Mouse (Mus musculus) telencephalon, adult 2 months (tissue): ENCODE measurements around the gene Ttyh2.

Experiments
- DNase-seq: peaks from one replicate; pipeline ENCODE4 v3.0.0-alpha.2; 2011; ENCODE audit warnings: low read depth, low spot score

The Ttyh2 gene

GRCm38 (mm10) chr11:114681054-114681453, 5.8 kb downstream of the Ttyh2 start:
- no peak for DNase-seq

GRCm38 (mm10) chr11:114682321-114682900, 7.2 kb downstream of the Ttyh2 start:
- no peak for DNase-seq

GRCm38 (mm10) chr11:114683029-114683721, 7.9 kb downstream of the Ttyh2 start:
- no peak for DNase-seq

- DNase-seq: no peak
Observed at GRCm38 (mm10) chr11:114683722-114684621, 8.7 kb downstream of the Ttyh2 start.

GRCm38 (mm10) chr11:114684627-114685373, 9.6 kb downstream of the Ttyh2 start:
- DNase-seq: no peak

GRCm38 (mm10) chr11:114685526-114686040, 10.4 kb downstream of the Ttyh2 start:
- no peak for DNase-seq

- DNase-seq: no peak
Observed at GRCm38 (mm10) chr11:114686221-114686959, 11.2 kb downstream of the Ttyh2 start.

- no peak for DNase-seq
Observed at GRCm38 (mm10) chr11:114687574-114688188, 12.4 kb downstream of the Ttyh2 start.

- DNase-seq: no peak
Observed at GRCm38 (mm10) chr11:114688729-114689128, 13.5 kb downstream of the Ttyh2 start.

GRCm38 (mm10) chr11:114690192-114690591, 15.0 kb downstream of the Ttyh2 start:
- DNase-seq: no peak

- DNase-seq: no peak
Observed at GRCm38 (mm10) chr11:114691454-114692182, 16.4 kb downstream of the Ttyh2 start.

GRCm38 (mm10) chr11:114692601-114693000, 17.4 kb downstream of the Ttyh2 start:
- no peak for DNase-seq

GRCm38 (mm10) chr11:114693456-114693855, 18.2 kb downstream of the Ttyh2 start:
- no peak for DNase-seq

GRCm38 (mm10) chr11:114694451-114694850, 19.2 kb downstream of the Ttyh2 start:
- no peak for DNase-seq

GRCm38 (mm10) chr11:114698496-114698895, 23.3 kb downstream of the Ttyh2 start:
- no peak for DNase-seq

GRCm38 (mm10) chr11:114699511-114699910, 24.3 kb downstream of the Ttyh2 start:
- DNase-seq: no peak

- no peak for DNase-seq
Observed at GRCm38 (mm10) chr11:114702311-114702995, 27.2 kb downstream of the Ttyh2 start.

GRCm38 (mm10) chr11:114702996-114703361, 27.7 kb downstream of the Ttyh2 start:
- no peak for DNase-seq
